ENCODE assay signal across 21 mouse cellular contexts in genomic region chr1:88960142-88960541, GRCm38 (mm10).
DNase-seq lines count a peak whose midpoint lies in the region; ATAC-seq lines count a peak whose summit lies in the region.
"Had no signal": no experiment of that assay in that cellular context is flagged by ENCODE, and none has a peak within 500 bp of the region (broad histone marks: within the 10 kb centered on the region; RNA-seq: fewer than 3 reads in every experiment).

No protein-coding gene starts in this region.

- no peak overlapping the region for H3K27ac ChIP-seq in kidney, embryonic 14.5 days (ENCODE audit: low read depth, low read length)
- H3K27ac ChIP-seq in kidney, embryonic 16.5 days (ENCODE audit: low read length): 0 out of 2 replicates have a peak overlapping the region, but pooled peaks have one; percentile 6
- H3K27ac ChIP-seq: embryonic facial prominence, embryonic 10.5 days; embryonic facial prominence, embryonic 12.5 days; forebrain, embryonic 13.5 days; forebrain, embryonic 15.5 days had no signal

- H3K9ac ChIP-seq in kidney, embryonic 14.5 days (ENCODE audit: low read depth, low read length): no peak overlapping the region
- no peak overlapping the region for H3K9ac ChIP-seq in kidney, embryonic 16.5 days (replicated peaks; ENCODE audit: low read length)
- H3K9ac ChIP-seq: embryonic facial prominence, embryonic 12.5 days; forebrain, embryonic 13.5 days; forebrain, embryonic 15.5 days had no signal

- ATAC-seq in kidney, embryonic 14.5 days (ENCODE audit: low FRiP score, low TSS enrichment): peak; percentile 34; the same call in 1 of the 2 replicates
- ATAC-seq in kidney, embryonic 16.5 days (ENCODE audit: low FRiP score, low TSS enrichment): peak; percentile 56
- ATAC-seq: activated CD4-positive, CD25-positive, alpha-beta regulatory T cell, adult 4 months; CD4-positive, CD25-positive, alpha-beta regulatory T cell, adult 4 months; forebrain, embryonic 13.5 days; forebrain, embryonic 15.5 days; Patski had no signal

- WGBS in kidney, embryonic 14.5 days: 21% methylated on average over 11 of the region's 11 CpGs
- 21% methylated on average over 11 of the region's 11 CpGs for WGBS in kidney, embryonic 16.5 days

- no peaks in the 10 kb centered on the region for H3K9me3 ChIP-seq in kidney, embryonic 14.5 days (ENCODE audit: control insufficient read depth, low read length)
- H3K9me3 ChIP-seq in kidney, embryonic 16.5 days (ENCODE audit: low read length): 0 out of 2 replicates have a peak, but pooled peaks cover 3% of the 10 kb centered on the region
- H3K9me3 ChIP-seq: embryonic facial prominence, embryonic 10.5 days; embryonic facial prominence, embryonic 12.5 days; forebrain, embryonic 13.5 days; forebrain, embryonic 15.5 days had no signal

- H3K4me2 ChIP-seq in kidney, embryonic 14.5 days (replicated peaks; ENCODE audit: low read depth, low read length): no peak overlapping the region
- no peak overlapping the region for H3K4me2 ChIP-seq in kidney, embryonic 16.5 days (replicated peaks; ENCODE audit: low read depth, low read length)
- H3K4me2 ChIP-seq: embryonic facial prominence, embryonic 12.5 days; forebrain, embryonic 13.5 days; forebrain, embryonic 15.5 days had no signal

- no peak for DNase-seq in kidney, adult 9 months
- DNase-seq in kidney, adult 18-20 months: no peak
- DNase-seq in kidney, postnatal 4 days: peak; percentile 34 to 51
- DNase-seq in kidney, adult 8-10 months: no peak
- DNase-seq: B cell, adult 2 months; cerebellum, adult 11-12 months; cerebellum, adult 2 months; cerebellum, adult 9-10 months; cerebellum, postnatal 10 days; cerebellum, postnatal 25 days had no signal

- no peaks in the 10 kb centered on the region for H3K36me3 ChIP-seq in kidney, embryonic 14.5 days (ENCODE audit: control insufficient read depth, insufficient read depth, low read length)
- no peaks in the 10 kb centered on the region for H3K36me3 ChIP-seq in kidney, embryonic 16.5 days (ENCODE audit: insufficient read depth, low read length)
- H3K36me3 ChIP-seq: embryonic facial prominence, embryonic 10.5 days; embryonic facial prominence, embryonic 12.5 days; forebrain, embryonic 15.5 days; G1E had no signal

- H3K27me3 ChIP-seq in kidney, embryonic 14.5 days (ENCODE audit: control insufficient read depth, insufficient read depth, low read length): no peaks in the 10 kb centered on the region
- no peaks in the 10 kb centered on the region for H3K27me3 ChIP-seq in kidney, embryonic 16.5 days (ENCODE audit: insufficient read depth, low read length)
- H3K27me3 ChIP-seq: CH12.LX; embryonic facial prominence, embryonic 12.5 days; forebrain, embryonic 13.5 days; forebrain, embryonic 15.5 days; Patski had no signal

- peaks cover 28% of the 10 kb centered on the region for H3K4me1 ChIP-seq in kidney, embryonic 14.5 days (ENCODE audit: control insufficient read depth, insufficient read depth, low read length)
- peaks cover 34% of the 10 kb centered on the region for H3K4me1 ChIP-seq in kidney, embryonic 16.5 days (ENCODE audit: insufficient read depth, low read length)
- H3K4me1 ChIP-seq: embryonic facial prominence, embryonic 12.5 days; forebrain, embryonic 13.5 days had no signal

- no peak overlapping the region for H3K4me3 ChIP-seq in kidney, embryonic 14.5 days (ENCODE audit: low read length)
- no peak overlapping the region for H3K4me3 ChIP-seq in kidney, embryonic 16.5 days (ENCODE audit: low read length)
- H3K4me3 ChIP-seq: embryonic facial prominence, embryonic 10.5 days; embryonic facial prominence, embryonic 12.5 days; forebrain, embryonic 13.5 days; forebrain, embryonic 15.5 days had no signal

Comparison
In these comparisons a context has a peak if more than half of its experiments do, and no peak if none do; other contexts are left out.
1. DNase-seq: peak in kidney, postnatal 4 days (2 of 2); none in kidney, adult 9 months (single experiment), kidney, adult 18-20 months (single experiment) and kidney, adult 8-10 months (0 of 2).